Mouse (Mus musculus) MEL (cell line): ENCODE results near the gene Necab3. TPM values are rescaled to one million over a fixed set of nuclear protein-coding genes. Genes with fewer than 3 reads are reported as not detected.

Experiments used
- DNase-seq: peaks from one replicate; pipeline ENCODE4 v3.0.0; 2011; ENCODE audit warnings: low read depth, low spot score
- H3K27ac ChIP-seq: 2 replicates; pipeline ENCODE4 v1.5.1; 2012; ENCODE audit warnings: low read depth, mild to moderate bottlenecking, control low read depth, low read length, moderate library complexity; ENCODE audit not compliant: control insufficient read depth
- H3K27me3 ChIP-seq, 2 experiments: fragments of 150-350 bp in 1 of 2; sonication (generic) in 1 of 2; 2 replicates each; pipeline ENCODE4 v1.6.1; 2012; ENCODE audit warnings: low read length in 2 of 2, mild to moderate bottlenecking in 2 of 2, improper control_type of control experiment in 1 of 2, moderate library complexity in 1 of 2; ENCODE audit not compliant: insufficient read depth in 2 of 2, control insufficient read depth in 1 of 2
- H3K36me3 ChIP-seq, 2 experiments: 2 replicates each; pipeline ENCODE4 v1.6.1; 2012 to 2014; ENCODE audit warnings: low read length in 2 of 2, improper control_type of control experiment in 1 of 2, inconsistent platforms in 1 of 2, mild to moderate bottlenecking in 1 of 2; ENCODE audit not compliant: insufficient read depth in 2 of 2, control insufficient read depth in 1 of 2
- H3K4me1 ChIP-seq, 2 experiments: fragments of 150-350 bp in 1 of 2; sonication (generic) in 1 of 2; 2 replicates each; pipeline ENCODE4 v1.6.1; 2012; ENCODE audit warnings: low read length in 2 of 2, improper control_type of control experiment in 1 of 2, mild to moderate bottlenecking in 1 of 2; ENCODE audit not compliant: insufficient read depth in 2 of 2, control insufficient read depth in 1 of 2
- H3K4me3 ChIP-seq, 2 experiments: fragments of 150-350 bp in 1 of 2; sonication (generic) in 1 of 2; 2 replicates each; pipeline ENCODE4 v1.5.1; 2012; ENCODE audit warnings: low read depth in 2 of 2, low read length in 2 of 2, mild to moderate bottlenecking in 2 of 2, moderate library complexity in 2 of 2, control low read depth in 1 of 2, improper control_type of control experiment in 1 of 2; ENCODE audit not compliant: control insufficient read depth in 1 of 2, insufficient read depth in 1 of 2
- H3K79me2 ChIP-seq: 2 replicates; pipeline ENCODE4 v1.6.1; 2012; ENCODE audit warnings: mild to moderate bottlenecking, low read length, moderate library complexity; ENCODE audit not compliant: control insufficient read depth, poor library complexity, insufficient read depth
- H3K9ac ChIP-seq: 2 replicates; pipeline ENCODE4 v1.6.1; 2012; ENCODE audit warnings: low read depth, mild to moderate bottlenecking, control low read depth, low read length, moderate library complexity; ENCODE audit not compliant: control insufficient read depth, poor library complexity, severe bottlenecking
- H3K9me3 ChIP-seq: fragments of 150-350 bp; sonication (generic); replicated peaks from 2 replicates; pipeline ENCODE4 v1.6.1; 2012; ENCODE audit warnings: mild to moderate bottlenecking, low read length, improper control_type of control experiment, moderate library complexity; ENCODE audit not compliant: insufficient read depth
- CHD1 ChIP-seq: IDR thresholded peaks from 2 replicates; pipeline ENCODE4 v1.6.1; 2012; ENCODE audit warnings: low read depth, mild to moderate bottlenecking, inconsistent platforms, low read length, improper control_type of control experiment
- ELF1 ChIP-seq: IDR thresholded peaks from 2 replicates; pipeline ENCODE4 v1.6.1; 2014; ENCODE audit warnings: low read depth, mild to moderate bottlenecking, inconsistent platforms, low read length, improper control_type of control experiment, moderate library complexity
- ETS1 ChIP-seq: IDR thresholded peaks from 2 replicates; pipeline ENCODE4 v1.6.1; 2012; ENCODE audit warnings: low read depth, mild to moderate bottlenecking, inconsistent platforms, low read length, improper control_type of control experiment, moderate library complexity
- GABPA ChIP-seq: IDR thresholded peaks from 2 replicates; pipeline ENCODE4 v1.6.1; 2012; ENCODE audit warnings: low read depth, mild to moderate bottlenecking, inconsistent platforms, low read length, improper control_type of control experiment, moderate library complexity
- GATA1 ChIP-seq: IDR thresholded peaks from 2 replicates; pipeline ENCODE4 v1.6.1; 2011; ENCODE audit warnings: low read depth, low read length, improper control_type of control experiment
- HCFC1 ChIP-seq: IDR thresholded peaks from 2 replicates; pipeline ENCODE4 v1.6.1; 2012; ENCODE audit warnings: low read depth, mild to moderate bottlenecking, inconsistent platforms, low read length, improper control_type of control experiment, moderate library complexity
- MAFK ChIP-seq: IDR thresholded peaks from 2 replicates; pipeline ENCODE4 v1.6.1; 2011; ENCODE audit warnings: low read depth, mild to moderate bottlenecking, low read length, improper control_type of control experiment, borderline replicate concordance
- MAX ChIP-seq: IDR thresholded peaks from 2 replicates; pipeline ENCODE4 v1.6.1; 2011; ENCODE audit warnings: low read length, improper control_type of control experiment
- MAZ ChIP-seq: IDR thresholded peaks from 2 replicates; pipeline ENCODE4 v1.6.1; 2012; ENCODE audit warnings: low read depth, mild to moderate bottlenecking, inconsistent platforms, low read length, improper control_type of control experiment
- MXI1 ChIP-seq: IDR thresholded peaks from 2 replicates; pipeline ENCODE4 v1.6.1; 2011; ENCODE audit warnings: mild to moderate bottlenecking, low read depth, low read length, improper control_type of control experiment
- MYB ChIP-seq: IDR thresholded peaks from 2 replicates; pipeline ENCODE4 v1.6.1; 2011; ENCODE audit warnings: mild to moderate bottlenecking, low read depth, low read length, improper control_type of control experiment
- MYC ChIP-seq: IDR thresholded peaks from 2 replicates; pipeline ENCODE4 v1.6.1; 2011; ENCODE audit warnings: low read depth, mild to moderate bottlenecking, low read length, improper control_type of control experiment, moderate library complexity
- NRF1 ChIP-seq: IDR thresholded peaks from 2 replicates; pipeline ENCODE4 v1.6.1; 2014; ENCODE audit warnings: low read depth, mild to moderate bottlenecking, inconsistent platforms, low read length, improper control_type of control experiment, moderate library complexity; ENCODE audit not compliant: poor library complexity, insufficient read depth, severe bottlenecking
- POLR2A ChIP-seq, 2 experiments: IDR thresholded peaks; 2 replicates each; pipeline ENCODE4 v1.6.1; 2011 to 2012; ENCODE audit warnings: low read length in 2 of 2, mild to moderate bottlenecking in 2 of 2, control low read depth in 1 of 2, improper control_type of control experiment in 1 of 2, low read depth in 1 of 2, moderate library complexity in 1 of 2; ENCODE audit not compliant: control insufficient read depth in 1 of 2, insufficient read depth in 1 of 2, poor library complexity in 1 of 2
- POLR2AphosphoS2 ChIP-seq: IDR thresholded peaks from 2 replicates; pipeline ENCODE4 v1.6.1; 2011; ENCODE audit warnings: low read length, improper control_type of control experiment
- RCOR1 ChIP-seq: IDR thresholded peaks from 2 replicates; pipeline ENCODE4 v1.6.1; 2012; ENCODE audit warnings: low read depth, mild to moderate bottlenecking, inconsistent platforms, low read length, improper control_type of control experiment
- SMC3 ChIP-seq: IDR thresholded peaks from 2 replicates; pipeline ENCODE4 v1.6.1; 2011; ENCODE audit warnings: low read depth, low read length, improper control_type of control experiment
- TBP ChIP-seq: IDR thresholded peaks from 2 replicates; pipeline ENCODE4 v1.8.0; 2011; ENCODE audit warnings: low read depth, low read length, improper control_type of control experiment
- UBTF ChIP-seq: IDR thresholded peaks from 2 replicates; pipeline ENCODE4 v1.6.1; 2012; ENCODE audit warnings: low read depth, mild to moderate bottlenecking, inconsistent platforms, low read length, improper control_type of control experiment, moderate library complexity, borderline replicate concordance; ENCODE audit not compliant: insufficient read depth
- USF1 ChIP-seq: IDR thresholded peaks from 2 replicates; pipeline ENCODE4 v1.6.1; 2014; ENCODE audit warnings: low read depth, mild to moderate bottlenecking, inconsistent platforms, low read length, improper control_type of control experiment, moderate library complexity
- USF2 ChIP-seq, 2 experiments: IDR thresholded peaks; 2 replicates each; pipeline ENCODE4 v1.6.1; 2011 to 2012; ENCODE audit warnings: improper control_type of control experiment in 2 of 2, low read length in 2 of 2, borderline replicate concordance in 1 of 2, inconsistent platforms in 1 of 2, low read depth in 1 of 2, mild to moderate bottlenecking in 1 of 2; ENCODE audit not compliant: insufficient read depth in 1 of 2
- ZC3H11A ChIP-seq: IDR thresholded peaks from 2 replicates; pipeline ENCODE4 v1.6.1; 2012; ENCODE audit warnings: low read depth, mild to moderate bottlenecking, inconsistent platforms, low read length, improper control_type of control experiment
- ZMIZ1 ChIP-seq: IDR thresholded peaks from 2 replicates; pipeline ENCODE4 v1.6.1; 2012; ENCODE audit warnings: low read depth, mild to moderate bottlenecking, inconsistent platforms, low read length, improper control_type of control experiment, moderate library complexity
- ZNF384 ChIP-seq: IDR thresholded peaks from 2 replicates; pipeline ENCODE4 v1.6.1; 2012; ENCODE audit warnings: low read depth, mild to moderate bottlenecking, inconsistent platforms, low read length, improper control_type of control experiment
- polyA plus RNA-seq, 2 experiments: library from polyadenylated mRNA; stranded (reverse) in 1 of 2; unstranded in 1 of 2; fragments of >175 nt in 1 of 2; fragments of >200 nt in 1 of 2; gene quantifications; 2 replicates each; pipeline versions ENCODE4 v1.2.1 to v1.2.4; 2012; ENCODE audit warnings: low replicate concordance in 2 of 2, low read depth in 1 of 2; ENCODE audit not compliant: insufficient read length in 2 of 2, insufficient read depth in 1 of 2, missing spikeins in 1 of 2
- total RNA-seq: library from RNA; depleted of rRNA; stranded (reverse); fragments of 300-350 nt; gene quantifications from 2 replicates; pipeline ENCODE4 v1.2.3, GENCODE M21; 2012

Necab3 gene
- total and polyA plus RNA-seq, 3 experiments, result 4.0 to 12.1 TPM; not detected in 1

GRCm38 (mm10) chr2:154516944-154517343, 41.7 kb downstream of the Necab3 start:
- Histone ChIP-seq H3K79me2 (no peaks in the 10 kb centered on the region), H3K9me3 (no peaks in the 10 kb centered on the region), H3K9ac (no peak overlapping the region), H3K27me3 (no peaks in the 10 kb centered on the region), H3K4me1 (peaks cover 0 to 4% of the 10 kb centered on the region in 2 experiments; a peak in 1 of 4 replicates), H3K4me3 (no peak overlapping the region), H3K27ac (no peak overlapping the region), H3K36me3 (peaks cover 1 to 6% of the 10 kb centered on the region in 2 experiments)
- no peak for DNase-seq
- no peak for TF ChIP-seq HCFC1
- no peak for TF ChIP-seq UBTF
- TF ChIP-seq MXI1, result no peak
- TF ChIP-seq POLR2AphosphoS2, result no peak
- TF ChIP-seq USF1, result no peak
- no peak for TF ChIP-seq MYB
- no peak for TF ChIP-seq ELF1

- no peak for DNase-seq
- no peaks in the 10 kb centered on the region for H3K4me1 ChIP-seq
- no peak for TF ChIP-seq MAX
- TF ChIP-seq POLR2A (IDR thresholded peaks at IDR 0.05; ENCODE audit: control insufficient read depth in 1 of 2, insufficient read depth in 1 of 2, low read depth in 1 of 2, low read length in 2 of 2, poor library complexity in 1 of 2), result no peak
- no peak for TF ChIP-seq NRF1
- no peak for TF ChIP-seq GABPA
- TF ChIP-seq MAFK, result no peak
- no peak for TF ChIP-seq UBTF
- no peaks in the 10 kb centered on the region for H3K9me3 ChIP-seq
- H3K27ac ChIP-seq, result no peak overlapping the region
- no peak overlapping the region for H3K4me3 ChIP-seq
- no peaks in the 10 kb centered on the region; the same call in 1 of the 2 replicates for H3K79me2 ChIP-seq
- peaks cover 0 to 8% of the 10 kb centered on the region in 2 experiments; a peak in 2 of 4 replicates for H3K36me3 ChIP-seq
- no peaks in the 10 kb centered on the region for H3K27me3 ChIP-seq
- no peak overlapping the region for H3K9ac ChIP-seq
Measured at GRCm38 (mm10) chr2:154510141-154510540, 48.5 kb downstream of the Necab3 start.

- Histone ChIP-seq H3K4me3 (no peak overlapping the region), H3K27me3 (no peaks in the 10 kb centered on the region), H3K36me3 (peaks cover 0 to 10% of the 10 kb centered on the region in 2 experiments; a peak in 2 of 4 replicates), H3K4me1 (no peaks in the 10 kb centered on the region), H3K79me2 (no peaks in the 10 kb centered on the region; the same call in 1 of the 2 replicates), H3K9ac (no peak overlapping the region)
- TF ChIP-seq SMC3 (no peak), CHD1 (no peak), NRF1 (no peak), ETS1 (no peak), ZC3H11A (no peak), MAFK (no peak), POLR2A (IDR thresholded peaks at IDR 0.05; ENCODE audit: control insufficient read depth in 1 of 2, insufficient read depth in 1 of 2, low read depth in 1 of 2, low read length in 2 of 2, poor library complexity in 1 of 2) (no peak), ZMIZ1 (no peak), GATA1 (no peak), MAZ (no peak), ELF1 (no peak), UBTF (no peak), USF2 (IDR thresholded peaks at IDR 0.05; ENCODE audit: borderline replicate concordance in 1 of 2, insufficient read depth in 1 of 2, low read depth in 1 of 2, low read length in 2 of 2) (no peak), TBP (no peak), RCOR1 (no peak), ZNF384 (no peak), MYC (no peak), HCFC1 (no peak)
- TF ChIP-seq, all 39 proteins: peak for 0
- Histone ChIP-seq H3K9me3 (no peaks in the 10 kb centered on the region), H3K27ac (no peak overlapping the region)
- no peak for DNase-seq
Measured at GRCm38 (mm10) chr2:154508450-154508849, 50.2 kb downstream of the Necab3 start.
